Mouse (Mus musculus): ENCODE data around the gene Olfr114. TPM values are rescaled to one million over a fixed set of nuclear protein-coding genes. Genes with fewer than 3 reads are reported as not detected.

Olfr114 gene
- polyA plus RNA-seq (2016; fragmentation: Nextera tagmentation; extraction: Ambion mirVana) = not detected in 2 replicates

GRCm38 (mm10) chr17:37592643-37593042 is at the start of gene Olfr114:
Gene Olfr114, minus strand, starts transcription at chr17:37592743.
- H3K4me1 ChIP-seq (replicated peaks) = no peaks in the 10 kb centered on the region
- ATAC-seq (ENCODE audit: insufficient number of reproducible peaks, insufficient read depth, low FRiP score, low TSS enrichment, low read depth) = no peak
- no peak within 1 kb of the TSS for H3K4me3 ChIP-seq (replicated peaks)
- no peaks in the 10 kb centered on the region for H3K9me3 ChIP-seq
- no peak within 1 kb of the TSS for H3K4me2 ChIP-seq
- H3K9ac ChIP-seq (replicated peaks) = no peak within 1 kb of the TSS
- H3K27ac ChIP-seq = no peak within 1 kb of the TSS
- H3K27me3 ChIP-seq = no peaks in the 10 kb centered on the region
- no peaks in the 10 kb centered on the region for H3K36me3 ChIP-seq

- no peak within 1 kb of the TSS for H3K9ac ChIP-seq (replicated peaks)
Observed at GRCm38 (mm10) chr17:37627009-37627408, 34.5 kb upstream of the Olfr114 start, which contains the start of the genes Olfr115 and Olfr116. Gene Olfr115, minus strand, starts transcription at chr17:37627109. Gene Olfr116, minus strand, starts transcription at chr17:37627199.

GRCm38 (mm10) chr17:37577563-37577962 is 15.0 kb downstream of the Olfr114 start, which contains the start of gene Olfr113:
Gene Olfr113, minus strand, starts transcription at chr17:37577663.
- H3K4me2 ChIP-seq = no peak within 1 kb of the TSS
- no peak for ATAC-seq (ENCODE audit: insufficient number of reproducible peaks, insufficient read depth, low FRiP score, low TSS enrichment, low read depth)
- no peak within 1 kb of the TSS for H3K27ac ChIP-seq
- no peak within 1 kb of the TSS for H3K4me3 ChIP-seq (replicated peaks)
- no peaks in the 10 kb centered on the region for H3K4me1 ChIP-seq (replicated peaks)
- H3K9me3 ChIP-seq = no peaks in the 10 kb centered on the region
- no peaks in the 10 kb centered on the region for H3K36me3 ChIP-seq
- H3K27me3 ChIP-seq = no peaks in the 10 kb centered on the region
- no peak within 1 kb of the TSS for H3K9ac ChIP-seq (replicated peaks)

More at GRCm38 (mm10) chr17:37627009-37627408, 34.5 kb upstream of the Olfr114 start, which contains the start of the genes Olfr115 and Olfr116:
- Histone ChIP-seq H3K4me1 (replicated peaks) (no peaks in the 10 kb centered on the region), H3K9me3 (peaks cover 6% of the 10 kb centered on the region), H3K4me3 (replicated peaks) (no peak within 1 kb of the TSS), H3K27ac (no peak within 1 kb of the TSS), H3K27me3 (no peaks in the 10 kb centered on the region), H3K4me2 (no peak within 1 kb of the TSS), H3K36me3 (no peaks in the 10 kb centered on the region)
- WGBS = 78% methylated on average over 2 of the region's 2 CpGs
- ATAC-seq (ENCODE audit: insufficient number of reproducible peaks, insufficient read depth, low FRiP score, low TSS enrichment, low read depth) = no peak

GRCm38 (mm10) chr17:37569351-37569750 is 23.2 kb downstream of the Olfr114 start, which contains the start of gene Olfr112:
Gene Olfr112, minus strand, starts transcription at chr17:37569451.
- H3K4me3 ChIP-seq (replicated peaks) = no peak within 1 kb of the TSS
- H3K9ac ChIP-seq (replicated peaks) = no peak within 1 kb of the TSS
- H3K9me3 ChIP-seq = no peaks in the 10 kb centered on the region
- H3K36me3 ChIP-seq = no peaks in the 10 kb centered on the region
- H3K27me3 ChIP-seq = no peaks in the 10 kb centered on the region
- H3K4me2 ChIP-seq = no peak within 1 kb of the TSS
- H3K4me1 ChIP-seq (replicated peaks) = no peaks in the 10 kb centered on the region
- ATAC-seq (ENCODE audit: insufficient number of reproducible peaks, insufficient read depth, low FRiP score, low TSS enrichment, low read depth) = no peak
- H3K27ac ChIP-seq = no peak within 1 kb of the TSS

GRCm38 (mm10) chr17:37558913-37559615 is 33.5 kb downstream of the Olfr114 start:
- Histone ChIP-seq H3K4me3 (replicated peaks) (no peak overlapping the region), H3K4me1 (replicated peaks) (no peaks in the 10 kb centered on the region), H3K27ac (no peak overlapping the region), H3K9me3 (0 out of 2 replicates have a peak, but pooled peaks cover 5% of the 10 kb centered on the region), H3K36me3 (no peaks in the 10 kb centered on the region), H3K4me2 (no peak overlapping the region), H3K27me3 (no peaks in the 10 kb centered on the region), H3K9ac (replicated peaks) (no peak overlapping the region)
- WGBS = 51% methylated on average over 1 of the region's 1 CpGs
- no peak for ATAC-seq (ENCODE audit: insufficient number of reproducible peaks, insufficient read depth, low FRiP score, low TSS enrichment, low read depth)

- ATAC-seq (ENCODE audit: insufficient number of reproducible peaks, insufficient read depth, low FRiP score, low TSS enrichment, low read depth) = no peak
- no peaks in the 10 kb centered on the region for H3K36me3 ChIP-seq
Observed at GRCm38 (mm10) chr17:37543800-37544435, 48.6 kb downstream of the Olfr114 start.

GRCm38 (mm10) chr17:37541454-37542119 is 51.0 kb downstream of the Olfr114 start:
- Histone ChIP-seq H3K4me1 (replicated peaks) (no peaks in the 10 kb centered on the region), H3K4me3 (replicated peaks) (no peak overlapping the region), H3K9me3 (no peaks in the 10 kb centered on the region), H3K4me2 (no peak overlapping the region), H3K27ac (no peak overlapping the region), H3K9ac (replicated peaks) (no peak overlapping the region), H3K36me3 (no peaks in the 10 kb centered on the region), H3K27me3 (no peaks in the 10 kb centered on the region)
- WGBS = 76% methylated on average over 4 of the region's 4 CpGs
- ATAC-seq (ENCODE audit: insufficient number of reproducible peaks, insufficient read depth, low FRiP score, low TSS enrichment, low read depth) = no peak

More at GRCm38 (mm10) chr17:37543800-37544435, 48.6 kb downstream of the Olfr114 start:
- H3K4me1 ChIP-seq (replicated peaks) = no peaks in the 10 kb centered on the region
- no peak overlapping the region for H3K4me2 ChIP-seq
- 55% methylated on average over 3 of the region's 3 CpGs for whole genome bisulfite sequencing
- no peaks in the 10 kb centered on the region for H3K27me3 ChIP-seq
- no peak overlapping the region for H3K27ac ChIP-seq
- H3K9me3 ChIP-seq = no peaks in the 10 kb centered on the region
- no peak overlapping the region for H3K4me3 ChIP-seq (replicated peaks)
- no peak overlapping the region for H3K9ac ChIP-seq (replicated peaks)

Other genes starting within 250 kb of the Olfr114 start
- not detected in 2 replicates for gene Olfr104-ps, start 233.2 kb downstream of the Olfr114 start, polyA plus RNA-seq (2016; fragmentation: Nextera tagmentation; extraction: Ambion mirVana)
- not detected in 2 replicates for gene Olfr105-ps, start 213.7 kb downstream of the Olfr114 start, polyA plus RNA-seq (2016; fragmentation: Nextera tagmentation; extraction: Ambion mirVana)
- gene Olfr106-ps, start 202.3 kb downstream of the Olfr114 start, polyA plus RNA-seq (2016; fragmentation: Nextera tagmentation; extraction: Ambion mirVana) = not detected in 2 replicates
- not detected in 2 replicates for gene Olfr107, start 193.5 kb downstream of the Olfr114 start, polyA plus RNA-seq (2016; fragmentation: Nextera tagmentation; extraction: Ambion mirVana)
- not detected in 2 replicates for gene Olfr108, start 147.3 kb downstream of the Olfr114 start, polyA plus RNA-seq (2016; fragmentation: Nextera tagmentation; extraction: Ambion mirVana)
- gene Olfr109, start 133.8 kb downstream of the Olfr114 start, polyA plus RNA-seq (2016; fragmentation: Nextera tagmentation; extraction: Ambion mirVana) = not detected in 2 replicates
- not detected in 2 replicates for gene H2-M2, start 109.2 kb downstream of the Olfr114 start, polyA plus RNA-seq (2016; fragmentation: Nextera tagmentation; extraction: Ambion mirVana)
- gene Olfr110, start 100.3 kb downstream of the Olfr114 start, polyA plus RNA-seq (2016; fragmentation: Nextera tagmentation; extraction: Ambion mirVana) = not detected in 2 replicates
- gene Olfr111, start 84.7 kb downstream of the Olfr114 start, polyA plus RNA-seq (2016; fragmentation: Nextera tagmentation; extraction: Ambion mirVana) = not detected in 2 replicates
- not detected in 2 replicates for gene Olfr112, start 23.3 kb downstream of the Olfr114 start, polyA plus RNA-seq (2016; fragmentation: Nextera tagmentation; extraction: Ambion mirVana)
- gene Olfr113, start 15.1 kb downstream of the Olfr114 start, polyA plus RNA-seq (2016; fragmentation: Nextera tagmentation; extraction: Ambion mirVana) = not detected in 2 replicates
- not detected in 2 replicates for gene Olfr115, start 34.4 kb upstream of the Olfr114 start, polyA plus RNA-seq (2016; fragmentation: Nextera tagmentation; extraction: Ambion mirVana)
- gene Olfr116, start 34.5 kb upstream of the Olfr114 start, polyA plus RNA-seq (2016; fragmentation: Nextera tagmentation; extraction: Ambion mirVana) = not detected in 2 replicates
- gene Olfr117, start 71.0 kb upstream of the Olfr114 start, polyA plus RNA-seq (2016; fragmentation: Nextera tagmentation; extraction: Ambion mirVana) = not detected in 2 replicates
- not detected in 2 replicates for gene Olfr118, start 74.2 kb upstream of the Olfr114 start, polyA plus RNA-seq (2016; fragmentation: Nextera tagmentation; extraction: Ambion mirVana)
- gene Olfr119, start 103.8 kb upstream of the Olfr114 start, polyA plus RNA-seq (2016; fragmentation: Nextera tagmentation; extraction: Ambion mirVana) = not detected in 2 replicates
- gene Olfr120, start 129.1 kb upstream of the Olfr114 start, polyA plus RNA-seq (2016; fragmentation: Nextera tagmentation; extraction: Ambion mirVana) = not detected in 2 replicates
- gene Olfr121, start 156.1 kb upstream of the Olfr114 start, polyA plus RNA-seq (2016; fragmentation: Nextera tagmentation; extraction: Ambion mirVana) = not detected in 2 replicates
- gene Olfr122, start 175.9 kb upstream of the Olfr114 start, polyA plus RNA-seq (2016; fragmentation: Nextera tagmentation; extraction: Ambion mirVana) = not detected in 2 replicates
- gene Olfr123, start 200.8 kb upstream of the Olfr114 start, polyA plus RNA-seq (2016; fragmentation: Nextera tagmentation; extraction: Ambion mirVana) = not detected in 2 replicates
- not detected in 2 replicates for gene Olfr124, start 207.1 kb upstream of the Olfr114 start, polyA plus RNA-seq (2016; fragmentation: Nextera tagmentation; extraction: Ambion mirVana)
- gene Olfr125, start 240.2 kb upstream of the Olfr114 start, polyA plus RNA-seq (2016; fragmentation: Nextera tagmentation; extraction: Ambion mirVana) = not detected in 2 replicates

Measured in limb, embryonic 12.5 days (tissue).